Mouse (Mus musculus) CH12.LX (cell line): ENCODE results near the gene Elovl5. TPM values are rescaled to one million over a fixed set of nuclear protein-coding genes. Genes with fewer than 3 reads are reported as not detected.

Source experiments
- DNase-seq: peaks from one replicate; pipeline ENCODE4 v3.0.0-alpha.2; 2013; ENCODE audit errors: extremely low read depth
- H3K27ac ChIP-seq: 2 replicates; pipeline ENCODE4 v1.5.1; 2012; ENCODE audit warnings: low read depth, mild to moderate bottlenecking, control low read depth, moderate library complexity; ENCODE audit not compliant: insufficient read depth
- H3K27me3 ChIP-seq: replicated peaks from 2 replicates; pipeline ENCODE3; 2012; ENCODE audit warnings: inconsistent platforms
- H3K36me3 ChIP-seq, 2 experiments: replicated peaks in 1 of 2; 2 replicates each; pipeline versions ENCODE3 to v1.6.1; 2012; ENCODE audit warnings: inconsistent platforms in 1 of 2, low read length in 1 of 2, mild to moderate bottlenecking in 1 of 2, mixed read lengths in 1 of 2, moderate library complexity in 1 of 2; ENCODE audit not compliant: control insufficient read depth in 1 of 2, insufficient read depth in 1 of 2
- H3K4me1 ChIP-seq, 2 experiments: 2 replicates each; pipeline ENCODE4 v1.6.1; 2012; ENCODE audit warnings: inconsistent platforms in 1 of 2, moderate library complexity in 1 of 2; ENCODE audit not compliant: insufficient read depth in 2 of 2, control insufficient read depth in 1 of 2
- H3K4me2 ChIP-seq: 2 replicates; pipeline ENCODE4 v1.6.1; 2012; ENCODE audit warnings: low read depth, mild to moderate bottlenecking, control low read depth; ENCODE audit not compliant: poor library complexity, insufficient read depth, severe bottlenecking
- H3K4me3 ChIP-seq, 3 experiments: fragments of 150-350 bp in 1 of 3; sonication (generic) in 1 of 3; replicated peaks in 1 of 3; 2 replicates each; pipeline versions ENCODE3 to v1.5.1; 2011 to 2012; ENCODE audit warnings: low read depth in 2 of 3, low read length in 2 of 3, mild to moderate bottlenecking in 2 of 3, moderate library complexity in 2 of 3, control low read depth in 1 of 3, improper control_type of control experiment in 1 of 3, inconsistent platforms in 1 of 3, mixed read lengths in 1 of 3; ENCODE audit not compliant: poor library complexity in 1 of 3
- H3K79me2 ChIP-seq: replicated peaks from 2 replicates; pipeline ENCODE4 v1.6.1; 2012; ENCODE audit warnings: mild to moderate bottlenecking, moderate library complexity; ENCODE audit not compliant: control insufficient read depth, poor library complexity, insufficient read depth, severe bottlenecking; ENCODE audit errors: extremely low read depth
- H3K9ac ChIP-seq: 2 replicates; pipeline ENCODE4 v1.6.1; 2012; ENCODE audit warnings: low read depth, mild to moderate bottlenecking, control low read depth, moderate library complexity; ENCODE audit not compliant: insufficient read depth
- H3K9me3 ChIP-seq: replicated peaks from 2 replicates; pipeline ENCODE3; 2012; ENCODE audit warnings: low read length, inconsistent platforms, mixed read lengths
- E2F4 ChIP-seq: IDR thresholded peaks from 2 replicates; pipeline ENCODE4 v1.6.1; 2011; ENCODE audit warnings: low read depth, low read length, improper control_type of control experiment; ENCODE audit not compliant: insufficient replicate concordance
- ELF1 ChIP-seq: IDR thresholded peaks from 2 replicates; pipeline ENCODE4 v1.6.1; 2014; ENCODE audit warnings: low read depth, mild to moderate bottlenecking, inconsistent platforms, low read length, improper control_type of control experiment
- EP300 ChIP-seq: IDR thresholded peaks from 2 replicates; pipeline ENCODE4 v1.6.1; 2011; ENCODE audit warnings: low read length, improper control_type of control experiment
- ETS1 ChIP-seq: conservative IDR thresholded peaks from 2 replicates; pipeline ENCODE4 v1.6.1; 2012; ENCODE audit warnings: low read depth, mild to moderate bottlenecking, inconsistent platforms, low read length, improper control_type of control experiment, moderate library complexity
- HCFC1 ChIP-seq: IDR thresholded peaks from 2 replicates; pipeline ENCODE4 v1.6.1; 2012; ENCODE audit warnings: low read depth, mild to moderate bottlenecking, inconsistent platforms, low read length, improper control_type of control experiment
- IRF4 ChIP-seq: IDR thresholded peaks from 2 replicates; pipeline ENCODE4 v1.6.1; 2014; ENCODE audit warnings: low read depth, mild to moderate bottlenecking, inconsistent platforms, low read length, improper control_type of control experiment
- JUN ChIP-seq: IDR thresholded peaks from 2 replicates; pipeline ENCODE4 v1.6.1; 2011; ENCODE audit warnings: low read depth, mild to moderate bottlenecking, low read length, improper control_type of control experiment, moderate library complexity; ENCODE audit not compliant: insufficient read depth
- MAZ ChIP-seq: IDR thresholded peaks from 2 replicates; pipeline ENCODE4 v1.6.1; 2012; ENCODE audit warnings: low read depth, mild to moderate bottlenecking, inconsistent platforms, low read length, improper control_type of control experiment, moderate library complexity
- MEF2A ChIP-seq: IDR thresholded peaks from 2 replicates; pipeline ENCODE4 v1.6.1; 2014; ENCODE audit warnings: low read depth, mild to moderate bottlenecking, inconsistent platforms, low read length, improper control_type of control experiment, borderline replicate concordance
- NRF1 ChIP-seq: IDR thresholded peaks from 2 replicates; pipeline ENCODE4 v1.6.1; 2014; ENCODE audit warnings: low read depth, mild to moderate bottlenecking, inconsistent platforms, low read length, improper control_type of control experiment, moderate library complexity
- PAX5 ChIP-seq: IDR thresholded peaks from 2 replicates; pipeline ENCODE4 v1.6.1; 2012; ENCODE audit warnings: low read length, inconsistent platforms, mixed read lengths
- POLR2AphosphoS2 ChIP-seq: IDR thresholded peaks from 2 replicates; pipeline ENCODE4 v1.6.1; 2011; ENCODE audit warnings: low read depth, low read length, improper control_type of control experiment
- SIN3A ChIP-seq: IDR thresholded peaks from 2 replicates; pipeline ENCODE4 v1.6.1; 2012; ENCODE audit warnings: low read length, improper control_type of control experiment, inconsistent platforms
- TBP ChIP-seq: conservative IDR thresholded peaks from 2 replicates; pipeline ENCODE4 v1.6.1; 2011; ENCODE audit warnings: low read depth, low read length, improper control_type of control experiment
- TCF12 ChIP-seq: IDR thresholded peaks from 2 replicates; pipeline ENCODE4 v1.6.1; 2014; ENCODE audit warnings: low read depth, mild to moderate bottlenecking, inconsistent platforms, low read length, improper control_type of control experiment
- USF1 ChIP-seq: IDR thresholded peaks from 2 replicates; pipeline ENCODE4 v1.6.1; 2014; ENCODE audit warnings: low read depth, mild to moderate bottlenecking, inconsistent platforms, low read length, improper control_type of control experiment
- USF2 ChIP-seq: conservative IDR thresholded peaks from 2 replicates; pipeline ENCODE4 v1.6.1; 2011; ENCODE audit warnings: low read depth, low read length, improper control_type of control experiment
- ZC3H11A ChIP-seq: IDR thresholded peaks from 2 replicates; pipeline ENCODE4 v1.6.1; 2012; ENCODE audit warnings: low read depth, mild to moderate bottlenecking, inconsistent platforms, low read length, improper control_type of control experiment
- ZMIZ1 ChIP-seq: IDR thresholded peaks from 2 replicates; pipeline ENCODE4 v1.6.1; 2012; ENCODE audit warnings: low read depth, mild to moderate bottlenecking, inconsistent platforms, low read length, improper control_type of control experiment
- dilution Hi-C: fragments of 300-500 bp; cut with MboI; formaldehyde crosslinking; loops from 2 replicates; pipeline ENCODE4 v1.14.3; 2020; ENCODE audit warnings: low sequenced_read_pairs; ENCODE audit not compliant: extremely low pct_unique_long_range_greater_than_20kb, extremely low pct_ligation_motif_present
- in situ Hi-C: fragments of 300-500 bp; cut with MboI; formaldehyde crosslinking; loops from 3 replicates; pipeline ENCODE4 v1.14.3; 2019; ENCODE audit warnings: low sequenced_read_pairs, low pct_ligation_motif_present, low pct_unique_long_range_greater_than_20kb, mixed read lengths
- polyA plus RNA-seq: library from polyadenylated mRNA; unstranded; fragments of >175 nt; gene quantifications from 2 replicates; pipeline ENCODE4 v1.2.1, GENCODE M21; 2012; ENCODE audit warnings: low read depth; ENCODE audit not compliant: insufficient read length
- total RNA-seq, 2 experiments: library from RNA; depleted of rRNA; stranded (reverse); fragments of 300-350 nt in 1 of 2; fragments of >200 nt in 1 of 2; gene quantifications; 2 replicates each; pipeline ENCODE4 v1.2.3; 2012 to 2014

The Elovl5 gene
- total and polyA plus RNA-seq, 3 experiments = 44.0 to 122 (median 63.0) TPM

GRCm38 (mm10) chr9:77958327-77958726, 41.2 kb downstream of the Elovl5 start:
- H3K27me3 ChIP-seq = no peaks in the 10 kb centered on the region
- H3K9ac ChIP-seq = no peak overlapping the region
- H3K79me2 ChIP-seq = no peaks in the 10 kb centered on the region; the same call in 1 of the 2 replicates
- no peak overlapping the region for H3K27ac ChIP-seq
- H3K4me2 ChIP-seq = no peak overlapping the region
- DNase-seq = no peak
- in situ Hi-C loops (no loop called here), dilution Hi-C loops (no loop called here)
- H3K4me1 ChIP-seq = peaks cover 0 to 27% of the 10 kb centered on the region in 2 experiments; a peak in 2 of 4 replicates
- TF ChIP-seq TCF12 = no peak
- no peak for TF ChIP-seq USF2
- TF ChIP-seq ELF1 = no peak
- TF ChIP-seq ZC3H11A = no peak
- TF ChIP-seq EP300 = no peak
- TF ChIP-seq PAX5 = no peak
- TF ChIP-seq ZMIZ1 = no peak
- H3K9me3 ChIP-seq = no peaks in the 10 kb centered on the region
- peaks cover 25 to 72% of the 10 kb centered on the region in 2 experiments for H3K36me3 ChIP-seq
- no peak overlapping the region for H3K4me3 ChIP-seq

- no peak overlapping the region for H3K9ac ChIP-seq
- in situ Hi-C loops = no loop called here
- peaks cover 30 to 78% of the 10 kb centered on the region in 2 experiments for H3K36me3 ChIP-seq
- H3K79me2 ChIP-seq = no peaks in the 10 kb centered on the region; the same call in 1 of the 2 replicates
- no peak overlapping the region for H3K4me2 ChIP-seq
- dilution Hi-C loops = no loop called here
- DNase-seq = no peak
- no peaks in the 10 kb centered on the region for H3K9me3 ChIP-seq
- no peak overlapping the region for H3K27ac ChIP-seq
- no peak for TF ChIP-seq MAZ
- TF ChIP-seq MEF2A = no peak
- TF ChIP-seq POLR2AphosphoS2 = no peak
- TF ChIP-seq E2F4 = no peak
- no peak for TF ChIP-seq SIN3A
- no peak for TF ChIP-seq IRF4
- no peak for TF ChIP-seq ETS1
- TF ChIP-seq HCFC1 = no peak
- TF ChIP-seq TBP = no peak
- no peak for TF ChIP-seq NRF1
- no peak for TF ChIP-seq JUN
- no peak for TF ChIP-seq USF1
- TF ChIP-seq, all 38 proteins: peak for 0
- H3K27me3 ChIP-seq = no peaks in the 10 kb centered on the region
- no peak overlapping the region for H3K4me3 ChIP-seq
- H3K4me1 ChIP-seq = peaks cover 0 to 19% of the 10 kb centered on the region in 2 experiments; a peak in 2 of 4 replicates
These were observed 42.6 kb downstream of the Elovl5 start for GRCm38 (mm10) chr9:77959759-77960158.
